Mouse (Mus musculus) E14TG2a.4 (cell line): Measurements from ENCODE around the gene Gm28042.

Experiments used
- CTCF ChIP-seq: conservative IDR thresholded peaks from 2 replicates; pipeline ENCODE4 v1.5.1; 2014; ENCODE audit warnings: low read length
- NANOG ChIP-seq: IDR thresholded peaks from 2 replicates; pipeline ENCODE4 v1.6.1; 2014; ENCODE audit warnings: borderline replicate concordance, low read length, mixed read lengths
- POU5F1 ChIP-seq: IDR thresholded peaks from 2 replicates; pipeline ENCODE4 v1.6.1; 2014; ENCODE audit warnings: low read length, borderline replicate concordance

DNA sequence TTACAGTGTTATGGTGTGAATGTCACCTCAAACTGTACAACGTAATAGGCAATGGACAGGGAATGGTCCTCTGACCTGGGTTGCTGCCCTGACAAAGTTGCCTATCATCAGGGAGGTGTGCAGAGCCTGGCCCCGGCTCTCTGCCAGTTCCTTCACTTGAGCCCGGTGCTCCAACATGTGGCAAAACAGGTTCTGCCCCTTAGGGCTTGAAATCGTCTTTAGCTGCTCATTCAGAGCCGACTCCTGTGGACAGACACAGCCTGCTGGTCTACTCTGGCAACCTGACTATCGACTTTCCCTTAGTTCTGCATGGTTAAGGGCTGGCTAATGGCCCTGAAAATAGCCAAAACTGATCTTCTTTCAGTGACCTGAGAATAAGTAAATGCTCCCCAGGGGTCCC lies 32.9 kb downstream of the Gm28042 start:
- TF ChIP-seq CTCF (no peak), POU5F1 (no peak), NANOG (no peak)
